21 mouse cellular contexts compared by ENCODE assay signal in the genomic region with DNA sequence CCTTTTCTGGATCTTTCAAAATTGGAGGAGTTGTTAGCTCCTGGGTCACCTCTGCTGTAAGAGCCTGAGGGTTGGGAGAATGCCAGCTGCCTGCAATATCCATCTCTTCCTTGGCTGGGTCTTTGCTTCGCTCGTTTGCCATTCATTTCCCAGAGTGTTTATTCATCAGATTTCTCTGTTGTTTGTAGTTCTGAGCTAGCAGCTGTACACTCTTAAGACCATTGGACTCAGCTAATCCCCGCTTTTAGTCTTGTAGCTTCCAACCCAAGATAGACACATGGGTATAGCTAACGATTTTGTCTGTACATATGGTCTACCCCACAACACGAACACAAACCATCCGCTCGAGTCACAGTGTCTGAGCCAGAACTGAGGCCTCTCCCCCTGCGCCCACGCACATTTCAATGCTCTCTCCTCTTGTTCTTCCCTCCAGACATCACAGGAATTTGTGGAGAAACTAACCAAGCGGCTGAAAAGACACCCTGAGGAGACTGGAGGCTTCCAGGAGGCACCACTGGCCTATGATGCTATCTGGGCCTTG. TPM values are rescaled to one million over a fixed set of nuclear protein-coding genes. Genes with fewer than 3 reads are reported as not detected.
A peak's percentile ranks its signal among the peaks of the same experiment; 100 is the strongest.
DNase-seq lines count a peak whose midpoint lies in the region; ATAC-seq and TF ChIP-seq lines count a peak whose summit lies in the region.
"Had no signal": no experiment of that assay in that cellular context is flagged by ENCODE, and none has a peak within 500 bp of the region (broad histone marks: within the 10 kb centered on the region; RNA-seq: fewer than 3 reads in every experiment).

No protein-coding gene starts in this region.

- H3K4me2 ChIP-seq in forebrain, embryonic 16.5 days (ENCODE audit: low read length): no peak overlapping the region
- H3K4me2 ChIP-seq: embryonic facial prominence, embryonic 13.5 days; hindbrain, embryonic 13.5 days; limb, embryonic 12.5 days had no signal

- DNase-seq in left cerebral cortex, postnatal 25 days (ENCODE audit: low spot score in 2 of 2): peak; percentile 71 to 87
- no peak for DNase-seq in left cerebral cortex, adult 11 months (ENCODE audit: low spot score)
- peak; percentile 32 for DNase-seq in 3T3-L1 (ENCODE audit: low read depth, low spot score)
- no peak for DNase-seq in yolk sac, embryonic 10.5 days (ENCODE audit: low spot score)
- no peak for DNase-seq in B cell, adult 2 months
- DNase-seq: adrenal gland, adult 8-10 months; cerebellum, postnatal 25 days; heart, adult 11 months; kidney, postnatal 25 days; liver, postnatal 0 days; thymus, postnatal 36 days had no signal

- TF ChIP-seq EP300 in ES-Bruce4 (IDR thresholded peaks at IDR 0.05; ENCODE audit: insufficient read depth, low read depth, low read length): no peak

- peaks cover 92% of the 10 kb centered on the region for H3K36me3 ChIP-seq in ES-Bruce4 (ENCODE audit: control insufficient read depth, insufficient read depth, low read length, poor library complexity, severe bottlenecking)
- peaks cover 38% of the 10 kb centered on the region for H3K36me3 ChIP-seq in forebrain, embryonic 16.5 days (ENCODE audit: control insufficient read depth, insufficient read depth)

- no peak overlapping the region for H3K4me3 ChIP-seq in ES-Bruce4 (ENCODE audit: low read depth, low read length)
- H3K4me3 ChIP-seq in forebrain, embryonic 16.5 days (replicated peaks; ENCODE audit: low read length): no peak overlapping the region
- H3K4me3 ChIP-seq: embryonic facial prominence, embryonic 13.5 days; hindbrain, embryonic 13.5 days; limb, embryonic 12.5 days had no signal

- H3K9me3 ChIP-seq in ES-Bruce4 (replicated peaks; ENCODE audit: control insufficient read depth, insufficient read depth, low read length, poor library complexity, severe bottlenecking): no peaks in the 10 kb centered on the region
- no peaks in the 10 kb centered on the region for H3K9me3 ChIP-seq in forebrain, embryonic 16.5 days (ENCODE audit: control insufficient read depth, low read length)
- H3K9me3 ChIP-seq: embryonic facial prominence, embryonic 13.5 days; hindbrain, embryonic 13.5 days; limb, embryonic 12.5 days had no signal

- intact Hi-C loops in left cerebral cortex, postnatal 25 days (cut with DNase I): no loop called here

- peak; percentile 46 for ATAC-seq in forebrain, embryonic 16.5 days
- ATAC-seq: intestine, postnatal 0 days; liver, postnatal 0 days had no signal

- H3K27ac ChIP-seq in ES-Bruce4 (ENCODE audit: insufficient read depth, low read length): peak overlapping the region; percentile 25; the same call in 1 of the 2 replicates
- peak overlapping the region; percentile 28 for H3K27ac ChIP-seq in forebrain, embryonic 16.5 days (ENCODE audit: low read length)
- H3K27ac ChIP-seq: embryonic facial prominence, embryonic 13.5 days; hindbrain, embryonic 13.5 days; limb, embryonic 12.5 days had no signal

- H3K27me3 ChIP-seq in ES-Bruce4 (ENCODE audit: control insufficient read depth, insufficient read depth, low read length, poor library complexity, severe bottlenecking): no peaks in the 10 kb centered on the region
- H3K27me3 ChIP-seq in forebrain, embryonic 16.5 days (replicated peaks; ENCODE audit: control insufficient read depth, insufficient read depth, low read length): no peaks in the 10 kb centered on the region
- H3K27me3 ChIP-seq: embryonic facial prominence, embryonic 13.5 days; hindbrain, embryonic 13.5 days; limb, embryonic 12.5 days had no signal

- peaks cover 7% of the 10 kb centered on the region for H3K4me1 ChIP-seq in ES-Bruce4 (ENCODE audit: control insufficient read depth, insufficient read depth, low read length)
- H3K4me1 ChIP-seq in forebrain, embryonic 16.5 days (replicated peaks; ENCODE audit: control insufficient read depth, insufficient read depth, low read length): peaks cover 23% of the 10 kb centered on the region
- H3K4me1 ChIP-seq: embryonic facial prominence, embryonic 13.5 days; hindbrain, embryonic 13.5 days; limb, embryonic 12.5 days had no signal

- 37% methylated on average over 10 of the region's 10 CpGs for WGBS in forebrain, embryonic 16.5 days

- no peak for TF ChIP-seq CTCF in ES-Bruce4 (IDR thresholded peaks at IDR 0.05; ENCODE audit: low read depth, low read length)

- no peak overlapping the region for H3K9ac ChIP-seq in ES-Bruce4 (ENCODE audit: low read depth, poor library complexity, severe bottlenecking)
- no peak overlapping the region for H3K9ac ChIP-seq in forebrain, embryonic 16.5 days (replicated peaks; ENCODE audit: low read depth, low read length)
- H3K9ac ChIP-seq: embryonic facial prominence, embryonic 13.5 days; hindbrain, embryonic 13.5 days; limb, embryonic 12.5 days; liver, postnatal 0 days had no signal

- no peak for TF ChIP-seq POLR2A in ES-Bruce4 (IDR thresholded peaks at IDR 0.05; ENCODE audit: insufficient read depth, low read length)

RNA-seq across cellular contexts. Expression of a gene that starts 16.4 kb away (rescaled TPM):
- total RNA-seq in left cerebral cortex, postnatal 25 days (2021): 100 to 1,000 TPM; 670 to 698 TPM
- 163 and 180 TPM in 2 replicates for polyA plus RNA-seq in ES-Bruce4 (2011; ENCODE audit: insufficient read depth, insufficient read length, low read depth, missing spikeins)
- 46.0 and 58.6 TPM in 2 replicates for polyA plus RNA-seq in forebrain, embryonic 16.5 days (2015; fragmentation: Nextera tagmentation; extraction: Ambion mirVana)

RNA-seq across cellular contexts. Expression of a gene that starts 26.1 kb away (rescaled TPM):
- total RNA-seq in left cerebral cortex, postnatal 25 days (2021): not detected
- 0.22 TPM in 1 of 2 replicates, not detected in the other for polyA plus RNA-seq in ES-Bruce4 (2011; ENCODE audit: insufficient read depth, insufficient read length, low read depth, missing spikeins)
- polyA plus RNA-seq in forebrain, embryonic 16.5 days (2015; fragmentation: Nextera tagmentation; extraction: Ambion mirVana): not detected in 2 replicates
- total RNA-seq: adrenal gland, adult 8-10 months; megakaryocyte, adult 5-6 weeks; neutrophil, adult 5-6 weeks had no signal
- polyA plus RNA-seq: embryonic facial prominence, embryonic 13.5 days; heart, embryonic 16.5 days; hindbrain, embryonic 13.5 days; intestine, postnatal 0 days; liver, postnatal 0 days; stomach, embryonic 14.5 days had no signal

RNA-seq across cellular contexts. Expression of a gene that starts 35.9 kb away (rescaled TPM):
- total RNA-seq in left cerebral cortex, postnatal 25 days (2021): not detected
- not detected in 2 replicates for polyA plus RNA-seq in ES-Bruce4 (2011; ENCODE audit: insufficient read depth, insufficient read length, low read depth, missing spikeins)
- polyA plus RNA-seq in forebrain, embryonic 16.5 days (2015; fragmentation: Nextera tagmentation; extraction: Ambion mirVana): not detected in 2 replicates
- total RNA-seq: adrenal gland, adult 8-10 months; megakaryocyte, adult 5-6 weeks; neutrophil, adult 5-6 weeks had no signal
- polyA plus RNA-seq: embryonic facial prominence, embryonic 13.5 days; heart, embryonic 16.5 days; hindbrain, embryonic 13.5 days; intestine, postnatal 0 days; limb, embryonic 12.5 days; liver, postnatal 0 days; stomach, embryonic 14.5 days had no signal

RNA-seq across cellular contexts. Expression of a gene that starts 39.0 kb away (rescaled TPM):
- total RNA-seq in left cerebral cortex, postnatal 25 days (2021): 10 to 100 TPM; 51.6 to 68.2 TPM
- polyA plus RNA-seq in ES-Bruce4 (2011; ENCODE audit: insufficient read depth, insufficient read length, low read depth, missing spikeins): not detected in 2 replicates
- polyA plus RNA-seq in forebrain, embryonic 16.5 days (2015; fragmentation: Nextera tagmentation; extraction: Ambion mirVana): 1.9 and 2.9 TPM in 2 replicates
- total RNA-seq: adrenal gland, adult 8-10 months; megakaryocyte, adult 5-6 weeks; neutrophil, adult 5-6 weeks had no signal
- polyA plus RNA-seq: heart, embryonic 16.5 days; intestine, postnatal 0 days; limb, embryonic 12.5 days; liver, postnatal 0 days had no signal

RNA-seq across cellular contexts. Expression of a gene that starts 57.7 kb away (rescaled TPM):
- not detected for total RNA-seq in left cerebral cortex, postnatal 25 days (2021)
- polyA plus RNA-seq in ES-Bruce4 (2011; ENCODE audit: insufficient read depth, insufficient read length, low read depth, missing spikeins): not detected in 2 replicates
- not detected in 2 replicates for polyA plus RNA-seq in forebrain, embryonic 16.5 days (2015; fragmentation: Nextera tagmentation; extraction: Ambion mirVana)
- total RNA-seq: adrenal gland, adult 8-10 months; megakaryocyte, adult 5-6 weeks; neutrophil, adult 5-6 weeks had no signal
- polyA plus RNA-seq: embryonic facial prominence, embryonic 13.5 days; heart, embryonic 16.5 days; hindbrain, embryonic 13.5 days; intestine, postnatal 0 days; limb, embryonic 12.5 days; liver, postnatal 0 days; stomach, embryonic 14.5 days had no signal

Comparison
In these comparisons a context has a peak if more than half of its experiments do, and no peak if none do; other contexts are left out.
1. DNase-seq: peak in left cerebral cortex, postnatal 25 days (2 of 2) and 3T3-L1 (single experiment); none in left cerebral cortex, adult 11 months (single experiment), yolk sac, embryonic 10.5 days (single experiment) and B cell, adult 2 months (0 of 2).